Mouse (Mus musculus): ENCODE measurements around the gene Dnajb8. TPM values are rescaled to one million over a fixed set of nuclear protein-coding genes. Genes with fewer than 3 reads are reported as not detected.

The Dnajb8 gene
- total and polyA plus RNA-seq, 2 experiments from 2014 or later: not detected

DNA sequence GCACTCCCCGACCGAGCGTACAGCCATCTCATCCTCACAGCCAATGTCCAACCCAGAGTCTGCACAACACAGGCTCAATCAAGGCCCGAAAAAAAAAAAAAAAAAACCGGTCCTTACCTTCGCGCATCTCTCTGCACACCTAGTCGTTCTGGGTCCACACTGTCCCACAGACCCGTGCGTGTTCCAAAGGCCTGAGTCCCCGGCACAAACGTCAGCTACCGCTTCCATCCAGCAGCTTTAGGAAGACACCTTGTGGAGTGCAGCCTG lies 32.1 kb upstream of the Dnajb8 start:
- Histone ChIP-seq H3K4me3 (ENCODE audit: low read depth, low read length) (peak overlapping the region; percentile 47), H3K36me3 (ENCODE audit: insufficient read depth, low read length) (no peaks in the 10 kb centered on the region), H3K9me3 (ENCODE audit: low read length) (no peaks in the 10 kb centered on the region), H3K4me2 (ENCODE audit: low read depth, low read length, poor library complexity, severe bottlenecking) (peak overlapping the region; percentile 65), H3K4me1 (ENCODE audit: insufficient read depth, low read length) (0 out of 2 replicates have a peak, but pooled peaks cover 2% of the 10 kb centered on the region), H3K27me3 (ENCODE audit: insufficient read depth, low read length) (peaks cover 40% of the 10 kb centered on the region), H3K27ac (ENCODE audit: low read depth, low read length) (no peak overlapping the region), H3K9ac (replicated peaks; ENCODE audit: low read length, poor library complexity, severe bottlenecking) (no peak overlapping the region)
- no peak for TF ChIP-seq CTCF (IDR thresholded peaks at IDR 0.05)
- 3% methylated on average over 13 of the region's 13 CpGs for WGBS
- DNase-seq (ENCODE audit: low spot score) (no peak), ATAC-seq (ENCODE audit: low FRiP score) (no peak)

- H3K9me3 ChIP-seq (ENCODE audit: low read length): no peaks in the 10 kb centered on the region
- H3K4me2 ChIP-seq (ENCODE audit: low read depth, low read length, poor library complexity, severe bottlenecking): peak overlapping the region; percentile 65; the same call in 1 of the 2 replicates
- 0 out of 2 replicates have a peak, but pooled peaks cover 2% of the 10 kb centered on the region for H3K4me1 ChIP-seq (ENCODE audit: insufficient read depth, low read length)
- DNase-seq (ENCODE audit: low spot score) (no peak), ATAC-seq (ENCODE audit: low FRiP score) (no peak)
- H3K27me3 ChIP-seq (ENCODE audit: insufficient read depth, low read length): peaks cover 44% of the 10 kb centered on the region
- no peak overlapping the region for H3K27ac ChIP-seq (ENCODE audit: low read depth, low read length)
- H3K4me3 ChIP-seq (ENCODE audit: low read depth, low read length): no peak overlapping the region
- no peak for TF ChIP-seq CTCF (IDR thresholded peaks at IDR 0.05)
- WGBS: 6% methylated on average over 49 of the region's 49 CpGs
- H3K36me3 ChIP-seq (ENCODE audit: insufficient read depth, low read length): no peaks in the 10 kb centered on the region
- H3K9ac ChIP-seq (replicated peaks; ENCODE audit: low read length, poor library complexity, severe bottlenecking): no peak overlapping the region
These were observed 31.6 kb upstream of the Dnajb8 start for GRCm38 (mm10) chr6:88190310-88191023.

- 0 out of 2 replicates have a peak, but pooled peaks cover 2% of the 10 kb centered on the region for H3K4me1 ChIP-seq (ENCODE audit: insufficient read depth, low read length)
- no peak overlapping the region for H3K27ac ChIP-seq (ENCODE audit: low read depth, low read length)
- H3K36me3 ChIP-seq (ENCODE audit: insufficient read depth, low read length): no peaks in the 10 kb centered on the region
- no peaks in the 10 kb centered on the region for H3K9me3 ChIP-seq (ENCODE audit: low read length)
- no peak for TF ChIP-seq CTCF (IDR thresholded peaks at IDR 0.05)
- 27% methylated on average over 6 of the region's 6 CpGs for WGBS
- no peak for ATAC-seq (ENCODE audit: low FRiP score)
- H3K9ac ChIP-seq (replicated peaks; ENCODE audit: low read length, poor library complexity, severe bottlenecking): no peak overlapping the region
- no peak overlapping the region for H3K4me3 ChIP-seq (ENCODE audit: low read depth, low read length)
- H3K4me2 ChIP-seq (ENCODE audit: low read depth, low read length, poor library complexity, severe bottlenecking): no peak overlapping the region
- DNase-seq (ENCODE audit: low spot score): no peak
- peaks cover 46% of the 10 kb centered on the region for H3K27me3 ChIP-seq (ENCODE audit: insufficient read depth, low read length)
These were observed 31.1 kb upstream of the Dnajb8 start for GRCm38 (mm10) chr6:88191024-88191365.

GRCm38 (mm10) chr6:88191411-88192070 lies 30.5 kb upstream of the Dnajb8 start:
- Histone ChIP-seq H3K4me2 (ENCODE audit: low read depth, low read length, poor library complexity, severe bottlenecking) (no peak overlapping the region), H3K27me3 (ENCODE audit: insufficient read depth, low read length) (peaks cover 46% of the 10 kb centered on the region), H3K4me3 (ENCODE audit: low read depth, low read length) (no peak overlapping the region), H3K9ac (replicated peaks; ENCODE audit: low read length, poor library complexity, severe bottlenecking) (no peak overlapping the region), H3K9me3 (ENCODE audit: low read length) (no peaks in the 10 kb centered on the region), H3K27ac (ENCODE audit: low read depth, low read length) (no peak overlapping the region), H3K4me1 (ENCODE audit: insufficient read depth, low read length) (0 out of 2 replicates have a peak, but pooled peaks cover 2% of the 10 kb centered on the region), H3K36me3 (ENCODE audit: insufficient read depth, low read length) (no peaks in the 10 kb centered on the region)
- DNase-seq (ENCODE audit: low spot score): no peak
- ATAC-seq (ENCODE audit: low FRiP score): no peak; the same call in 1 of the 2 replicates
- WGBS: 25% methylated on average over 4 of the region's 4 CpGs
- TF ChIP-seq CTCF (IDR thresholded peaks at IDR 0.05): no peak

GRCm38 (mm10) chr6:88192756-88193155 lies 29.3 kb upstream of the Dnajb8 start:
- 0 out of 2 replicates have a peak, but pooled peaks cover 2% of the 10 kb centered on the region for H3K4me1 ChIP-seq (ENCODE audit: insufficient read depth, low read length)
- H3K9ac ChIP-seq (replicated peaks; ENCODE audit: low read length, poor library complexity, severe bottlenecking): no peak overlapping the region
- no peak overlapping the region for H3K4me3 ChIP-seq (ENCODE audit: low read depth, low read length)
- no peak overlapping the region for H3K4me2 ChIP-seq (ENCODE audit: low read depth, low read length, poor library complexity, severe bottlenecking)
- no peaks in the 10 kb centered on the region for H3K9me3 ChIP-seq (ENCODE audit: low read length)
- no peak for ATAC-seq (ENCODE audit: low FRiP score)
- H3K36me3 ChIP-seq (ENCODE audit: insufficient read depth, low read length): no peaks in the 10 kb centered on the region
- H3K27me3 ChIP-seq (ENCODE audit: insufficient read depth, low read length): peaks cover 52% of the 10 kb centered on the region
- TF ChIP-seq CTCF (IDR thresholded peaks at IDR 0.05): no peak
- no peak for DNase-seq (ENCODE audit: low spot score)
- no peak overlapping the region for H3K27ac ChIP-seq (ENCODE audit: low read depth, low read length)
- WGBS: 20% methylated on average over 8 of the region's 8 CpGs

GRCm38 (mm10) chr6:88193433-88194052 lies 28.5 kb upstream of the Dnajb8 start, which contains the start of gene Gata2:
TSS of gene Gata2 (plus strand) at chr6:88193891.
- 0 out of 2 replicates have a peak, but pooled peaks cover 2% of the 10 kb centered on the region for H3K4me1 ChIP-seq (ENCODE audit: insufficient read depth, low read length)
- under 1% methylated on average over 52 of the region's 57 CpGs for WGBS

More at GRCm38 (mm10) chr6:88193433-88194052, 28.5 kb upstream of the Dnajb8 start, which contains the start of gene Gata2:
- no peak for DNase-seq (ENCODE audit: low spot score)
- Histone ChIP-seq H3K27me3 (ENCODE audit: insufficient read depth, low read length) (peaks cover 53% of the 10 kb centered on the region), H3K4me3 (ENCODE audit: low read depth, low read length) (peak within 1 kb of the TSS; percentile 36), H3K9me3 (ENCODE audit: low read length) (no peaks in the 10 kb centered on the region), H3K36me3 (ENCODE audit: insufficient read depth, low read length) (no peaks in the 10 kb centered on the region), H3K4me2 (ENCODE audit: low read depth, low read length, poor library complexity, severe bottlenecking) (peak within 1 kb of the TSS; percentile 51), H3K9ac (replicated peaks; ENCODE audit: low read length, poor library complexity, severe bottlenecking) (peak within 1 kb of the TSS; percentile 55), H3K27ac (ENCODE audit: low read depth, low read length) (peak within 1 kb of the TSS; percentile 47)
- ATAC-seq (ENCODE audit: low FRiP score): no peak
- no peak for TF ChIP-seq CTCF (IDR thresholded peaks at IDR 0.05)

Measured in midbrain, postnatal 0 days (tissue).